Mouse (Mus musculus) myocyte (in vitro differentiated cells): ENCODE measurements around the gene Clint1. TPM values are rescaled to one million over a fixed set of nuclear protein-coding genes. Genes with fewer than 3 reads are reported as not detected.
A peak's percentile ranks its signal among the peaks of the same experiment; 100 is the strongest.

Experiments
- H3K27me3 ChIP-seq: one replicate; pipeline ENCODE4 v1.6.1; 2011; ENCODE audit not compliant: control insufficient read depth, insufficient read depth, insufficient read length
- H3K36me3 ChIP-seq: one replicate; pipeline ENCODE4 v1.6.1; 2011; ENCODE audit not compliant: control insufficient read depth, insufficient read depth
- H3K4me2 ChIP-seq: one replicate; pipeline ENCODE4 v1.6.1; 2011; ENCODE audit warnings: low read depth, control low read depth
- H3K4me3 ChIP-seq: one replicate; pipeline ENCODE4 v1.5.1; 2011; ENCODE audit warnings: mild to moderate bottlenecking, control low read depth, moderate library complexity
- H3K79me2 ChIP-seq: one replicate; pipeline ENCODE4 v1.6.1; 2011; ENCODE audit not compliant: control insufficient read depth, insufficient read depth
- H3ac ChIP-seq: one replicate; pipeline ENCODE4 v1.6.1; 2011; ENCODE audit not compliant: control insufficient read depth, insufficient read length
- CEBPB ChIP-seq: IDR thresholded peaks from 2 replicates; pipeline ENCODE4 v1.6.1; 2011; ENCODE audit warnings: mild to moderate bottlenecking, moderate library complexity; ENCODE audit not compliant: poor library complexity, insufficient read depth, severe bottlenecking
- E2F4 ChIP-seq: IDR thresholded peaks from one replicate; pipeline ENCODE4 v1.6.1; 2011; ENCODE audit warnings: mild to moderate bottlenecking, control low read depth, moderate library complexity; ENCODE audit not compliant: insufficient read depth
- MAX ChIP-seq: IDR thresholded peaks from one replicate; pipeline ENCODE4 v1.6.1; 2011; ENCODE audit warnings: low read depth, mild to moderate bottlenecking, control low read depth
- MYOD1 ChIP-seq, 3 experiments: IDR thresholded peaks; one replicate each; pipeline ENCODE4 v1.6.1; 2011; ENCODE audit warnings: control low read depth in 2 of 3, low read depth in 2 of 3, mild to moderate bottlenecking in 2 of 3, moderate library complexity in 1 of 3; ENCODE audit not compliant: insufficient read length in 2 of 3, control insufficient read depth in 1 of 3
- MYOG ChIP-seq, 3 experiments: IDR thresholded peaks; one replicate each; pipeline ENCODE4 v1.6.1; 2011; ENCODE audit warnings: control low read depth in 2 of 3, low read depth in 2 of 3, mild to moderate bottlenecking in 2 of 3; ENCODE audit not compliant: insufficient read length in 2 of 3, control insufficient read depth in 1 of 3, insufficient read depth in 1 of 3
- POLR2A ChIP-seq: IDR thresholded peaks from one replicate; pipeline ENCODE4 v1.6.1; 2011; ENCODE audit warnings: low read depth, mild to moderate bottlenecking, control low read depth, moderate library complexity; ENCODE audit not compliant: insufficient read length
- POLR2AphosphoS2 ChIP-seq: IDR thresholded peaks from one replicate; pipeline ENCODE4 v1.6.1; 2011; ENCODE audit warnings: low read depth, control low read depth; ENCODE audit not compliant: insufficient read length
- REST ChIP-seq: IDR thresholded peaks from one replicate; pipeline ENCODE4 v1.6.1; 2011; ENCODE audit warnings: mild to moderate bottlenecking, control low read depth, moderate library complexity; ENCODE audit not compliant: insufficient read depth, insufficient read length
- SRF ChIP-seq: IDR thresholded peaks from one replicate; pipeline ENCODE4 v1.6.1; 2011; ENCODE audit warnings: low read depth; ENCODE audit not compliant: control insufficient read depth, insufficient read length
- TCF12 ChIP-seq: IDR thresholded peaks from one replicate; pipeline ENCODE4 v1.6.1; 2011; ENCODE audit warnings: mild to moderate bottlenecking, control low read depth; ENCODE audit not compliant: poor library complexity, insufficient read depth, severe bottlenecking
- TCF3 ChIP-seq: IDR thresholded peaks from one replicate; pipeline ENCODE4 v1.6.1; 2011; ENCODE audit warnings: low read depth, control low read depth; ENCODE audit not compliant: insufficient read length
- USF1 ChIP-seq: IDR thresholded peaks from one replicate; pipeline ENCODE4 v1.6.1; 2011; ENCODE audit warnings: low read depth, mild to moderate bottlenecking, control low read depth, moderate library complexity
- polyA plus RNA-seq: library from polyadenylated mRNA; unstranded; fragments of >200 nt; fragmentation: generic; extraction: Trizol; gene quantifications from one replicate; pipeline ENCODE4 v1.2.1, GENCODE M21; 2012; ENCODE audit warnings: missing spikeins

The Clint1 gene
- 32.5 TPM for polyA plus RNA-seq

- TF ChIP-seq USF1 (no peak), TCF12 (no peak), CEBPB (no peak), POLR2A (peak; percentile 81), MYOG (IDR thresholded peaks at IDR 0.05; ENCODE audit: control insufficient read depth in 1 of 3, insufficient read depth in 1 of 3, insufficient read length in 2 of 3, low read depth in 2 of 3) (peak in 1 of 3 experiments; percentile 4), TCF3 (no peak), SRF (no peak), MYOD1 (IDR thresholded peaks at IDR 0.05; ENCODE audit: control insufficient read depth in 1 of 3, insufficient read length in 2 of 3, low read depth in 2 of 3) (no peak), E2F4 (no peak), POLR2AphosphoS2 (peak; percentile 88), MAX (no peak)
- Histone ChIP-seq H3K79me2 (peaks cover 45% of the 10 kb centered on the region), H3K4me3 (peak within 1 kb of the TSS; percentile 55), H3K27me3 (no peaks in the 10 kb centered on the region), H3K4me2 (peak within 1 kb of the TSS; percentile 84), H3ac (peak within 1 kb of the TSS; percentile 87), H3K36me3 (no peaks in the 10 kb centered on the region)
These were observed at the start of gene Clint1 for GRCm38 (mm10) chr11:45851516-45852123. Gene Clint1 (plus strand): TSS chr11:45852051.

- Histone ChIP-seq H3K36me3 (no peaks in the 10 kb centered on the region), H3K4me3 (no peak overlapping the region), H3K27me3 (no peaks in the 10 kb centered on the region), H3ac (no peak overlapping the region), H3K79me2 (no peaks in the 10 kb centered on the region), H3K4me2 (no peak overlapping the region)
- TF ChIP-seq SRF (no peak), MAX (no peak), TCF3 (no peak), TCF12 (no peak), POLR2AphosphoS2 (no peak), E2F4 (no peak), CEBPB (no peak), MYOG (IDR thresholded peaks at IDR 0.05; ENCODE audit: control insufficient read depth in 1 of 3, insufficient read depth in 1 of 3, insufficient read length in 2 of 3, low read depth in 2 of 3) (no peak), REST (no peak), POLR2A (no peak)
These were observed 47.8 kb upstream of the Clint1 start for GRCm38 (mm10) chr11:45804068-45804467.

GRCm38 (mm10) chr11:45805312-45805772, 46.5 kb upstream of the Clint1 start:
- H3K79me2 ChIP-seq = no peaks in the 10 kb centered on the region
- TF ChIP-seq REST (no peak), CEBPB (no peak), POLR2A (no peak), TCF12 (no peak), SRF (no peak), E2F4 (no peak)

GRCm38 (mm10) chr11:45805810-45806209, 46.0 kb upstream of the Clint1 start:
- Histone ChIP-seq H3K4me3 (no peak overlapping the region), H3K79me2 (no peaks in the 10 kb centered on the region), H3K4me2 (no peak overlapping the region), H3ac (no peak overlapping the region), H3K27me3 (no peaks in the 10 kb centered on the region), H3K36me3 (no peaks in the 10 kb centered on the region)
- no peak for TF ChIP-seq MYOD1 (IDR thresholded peaks at IDR 0.05; ENCODE audit: control insufficient read depth in 1 of 3, insufficient read length in 2 of 3, low read depth in 2 of 3)
- no peak for TF ChIP-seq TCF12
- no peak for TF ChIP-seq POLR2AphosphoS2
- no peak for TF ChIP-seq POLR2A
- no peak for TF ChIP-seq MYOG (IDR thresholded peaks at IDR 0.05; ENCODE audit: control insufficient read depth in 1 of 3, insufficient read depth in 1 of 3, insufficient read length in 2 of 3, low read depth in 2 of 3)

More at GRCm38 (mm10) chr11:45805312-45805772, 46.5 kb upstream of the Clint1 start:
- no peaks in the 10 kb centered on the region for H3K27me3 ChIP-seq
- H3K36me3 ChIP-seq = no peaks in the 10 kb centered on the region
- H3K4me3 ChIP-seq = no peak overlapping the region
- H3ac ChIP-seq = no peak overlapping the region
- no peak overlapping the region for H3K4me2 ChIP-seq

DNA sequence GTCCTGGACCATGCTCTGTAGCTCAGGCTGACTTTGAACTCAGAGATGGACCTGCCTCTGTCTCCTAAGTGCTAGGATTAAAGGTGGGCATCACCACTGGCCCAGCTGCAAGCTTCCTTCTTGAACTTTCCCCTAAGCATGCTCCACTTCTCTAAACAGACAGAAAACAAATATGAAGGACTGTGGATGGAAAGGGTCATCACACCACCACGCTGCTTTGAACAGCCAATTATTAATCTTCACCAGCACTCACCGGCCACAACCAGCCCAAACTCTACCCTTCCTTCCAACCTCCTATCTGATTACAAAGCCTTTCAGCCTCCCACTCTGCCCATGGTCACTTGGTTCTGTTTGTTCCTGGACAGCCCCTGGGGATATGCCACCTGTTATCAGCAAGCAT, 45.6 kb upstream of the Clint1 start:
- H3K79me2 ChIP-seq = no peaks in the 10 kb centered on the region
- no peaks in the 10 kb centered on the region for H3K36me3 ChIP-seq
- TF ChIP-seq MYOD1 (IDR thresholded peaks at IDR 0.05; ENCODE audit: control insufficient read depth in 1 of 3, insufficient read length in 2 of 3, low read depth in 2 of 3) (no peak), POLR2A (no peak), REST (no peak), USF1 (no peak), CEBPB (no peak), E2F4 (no peak), MYOG (IDR thresholded peaks at IDR 0.05; ENCODE audit: control insufficient read depth in 1 of 3, insufficient read depth in 1 of 3, insufficient read length in 2 of 3, low read depth in 2 of 3) (no peak), POLR2AphosphoS2 (no peak), TCF3 (no peak), TCF12 (no peak), MAX (no peak)
- H3K27me3 ChIP-seq = no peaks in the 10 kb centered on the region
- no peak overlapping the region for H3ac ChIP-seq
- no peak overlapping the region for H3K4me2 ChIP-seq
- H3K4me3 ChIP-seq = no peak overlapping the region
